Mouse (Mus musculus): ENCODE measurements around the gene Pm20d1.

GRCm38 (mm10) chr1:131794591-131794990 is 2.6 kb upstream of the Pm20d1 start:
- no peak for TF ChIP-seq POLR2A (IDR thresholded peaks at IDR 0.05; ENCODE audit: control insufficient read depth in 1 of 2, insufficient read depth in 1 of 2, low read depth in 1 of 2, low read length in 2 of 2, poor library complexity in 1 of 2)
- no peak for TF ChIP-seq CTCF (IDR thresholded peaks at IDR 0.05 in 2 of 3, conservative IDR thresholded peaks at IDR 0.05 in 1 of 3; ENCODE audit: control insufficient read depth in 1 of 3, insufficient read depth in 1 of 3, low read depth in 2 of 3, low read length in 3 of 3, poor library complexity in 1 of 3, severe bottlenecking in 1 of 3)

Data from MEL (cell line).